ENCODE assay signal across 8 mouse cellular contexts in genomic region chr10:10557570-10558336, GRCm38 (mm10). TPM values are rescaled to one million over a fixed set of nuclear protein-coding genes. Genes with fewer than 3 reads are reported as not detected.
DNase-seq lines count a peak whose midpoint lies in the region; ATAC-seq lines count a peak whose summit lies in the region.

Gene Rab32, minus strand, starts transcription at chr10:10558265.

- H3K4me3 ChIP-seq in forebrain, embryonic 11.5 days (ENCODE audit: low read depth, low read length): peak within 1 kb of the TSS; percentile 62
- peak within 1 kb of the TSS; percentile 76 for H3K4me3 ChIP-seq in heart, embryonic 15.5 days
- peak within 1 kb of the TSS; percentile 60 for H3K4me3 ChIP-seq in liver, embryonic 12.5 days

- peak within 1 kb of the TSS; percentile 66 for H3K9ac ChIP-seq in forebrain, embryonic 11.5 days (ENCODE audit: low read length)
- peak within 1 kb of the TSS; percentile 59 for H3K9ac ChIP-seq in heart, embryonic 15.5 days
- peak within 1 kb of the TSS; percentile 62 for H3K9ac ChIP-seq in liver, embryonic 12.5 days

- H3K9me3 ChIP-seq in forebrain, embryonic 11.5 days (ENCODE audit: control insufficient read depth, low read length): no peaks in the 10 kb centered on the region
- no peaks in the 10 kb centered on the region for H3K9me3 ChIP-seq in heart, embryonic 15.5 days (replicated peaks)
- no peaks in the 10 kb centered on the region for H3K9me3 ChIP-seq in liver, embryonic 12.5 days (replicated peaks)

- no peak within 1 kb of the TSS for H3K27ac ChIP-seq in forebrain, embryonic 11.5 days (ENCODE audit: low read depth, low read length)
- H3K27ac ChIP-seq in heart, embryonic 15.5 days: peak within 1 kb of the TSS; percentile 54
- no peak within 1 kb of the TSS for H3K27ac ChIP-seq in liver, embryonic 12.5 days

- no peaks in the 10 kb centered on the region for H3K27me3 ChIP-seq in forebrain, embryonic 11.5 days (ENCODE audit: control insufficient read depth, insufficient read depth, low read length)
- no peaks in the 10 kb centered on the region for H3K27me3 ChIP-seq in heart, embryonic 15.5 days
- no peaks in the 10 kb centered on the region for H3K27me3 ChIP-seq in liver, embryonic 12.5 days (replicated peaks)
- H3K27me3 ChIP-seq in splenic B cell, adult 2 months (ENCODE audit: control insufficient read depth, insufficient read depth, low read length, poor library complexity, severe bottlenecking): no peaks in the 10 kb centered on the region

- H3K36me3 ChIP-seq in forebrain, embryonic 11.5 days (ENCODE audit: control insufficient read depth, insufficient read depth, low read length): no peaks in the 10 kb centered on the region
- H3K36me3 ChIP-seq in heart, embryonic 15.5 days: no peaks in the 10 kb centered on the region
- H3K36me3 ChIP-seq in liver, embryonic 12.5 days: no peaks in the 10 kb centered on the region
- no peaks in the 10 kb centered on the region for H3K36me3 ChIP-seq in splenic B cell, adult 2 months (ENCODE audit: control insufficient read depth, insufficient read depth, low read length, poor library complexity, severe bottlenecking)

- H3K4me1 ChIP-seq in forebrain, embryonic 11.5 days (replicated peaks; ENCODE audit: control insufficient read depth, insufficient read depth, low read length): 0 out of 2 replicates have a peak, but pooled peaks cover 1% of the 10 kb centered on the region
- H3K4me1 ChIP-seq in heart, embryonic 15.5 days (replicated peaks): peaks cover 6% of the 10 kb centered on the region; the same call in 1 of the 2 replicates
- no peaks in the 10 kb centered on the region for H3K4me1 ChIP-seq in liver, embryonic 12.5 days

- peak; percentile 99 for ATAC-seq in forebrain, embryonic 11.5 days (replicated peaks; ENCODE audit: low FRiP score)
- peak; percentile 94 for ATAC-seq in heart, embryonic 15.5 days (replicated peaks; ENCODE audit: insufficient number of reproducible peaks, insufficient read depth, low FRiP score, low read depth)
- peak; percentile 93 for ATAC-seq in liver, embryonic 12.5 days

- WGBS in forebrain, embryonic 11.5 days: under 1% methylated on average over 51 of the region's 51 CpGs
- WGBS in heart, embryonic 15.5 days: under 1% methylated on average over 51 of the region's 51 CpGs
- whole genome bisulfite sequencing in liver, embryonic 12.5 days (ENCODE audit: insufficient replicate concordance): under 1% methylated on average over 51 of the region's 51 CpGs

- peak within 1 kb of the TSS; percentile 86 for H3K4me2 ChIP-seq in forebrain, embryonic 11.5 days (ENCODE audit: low read depth, low read length, severe bottlenecking)
- peak within 1 kb of the TSS; percentile 94 for H3K4me2 ChIP-seq in heart, embryonic 15.5 days
- peak within 1 kb of the TSS; percentile 82 for H3K4me2 ChIP-seq in liver, embryonic 12.5 days

- peak; percentile 88 for DNase-seq in CD4-positive, CD25-positive, alpha-beta regulatory T cell, adult 2 months (ENCODE audit: low read depth, low spot score)
- peak; percentile 63 for DNase-seq in c-Kit-positive CD71-positive TER-119-negative erythroid progenitor cells, embryonic 14.5 days (ENCODE audit: low read depth)
- peak; percentile 95 for DNase-seq in forebrain, embryonic 11.5 days (ENCODE audit: low spot score)
- DNase-seq in kidney, postnatal 14 days: peak; percentile 93
- DNase-seq in naive thymus-derived CD4-positive, alpha-beta T cell, adult 2 months (ENCODE audit: low read depth): peak; percentile 81
- peak; percentile 83 for DNase-seq in splenic B cell, adult 2 months (ENCODE audit: low read depth, low spot score)

RNA-seq across cellular contexts. Expression of gene Rab32, which starts in this region (rescaled TPM):
- 10.5 TPM in 2 replicates for polyA plus RNA-seq in forebrain, embryonic 11.5 days (2014; fragmentation: Nextera tagmentation; extraction: Ambion mirVana)
- 7.0 and 12.7 TPM in 2 replicates for polyA plus RNA-seq in heart, embryonic 15.5 days (2015; fragmentation: Nextera tagmentation; extraction: Ambion mirVana)
- 18.7 and 19.6 TPM in 2 replicates for polyA plus RNA-seq in liver, embryonic 12.5 days (2016; fragmentation: Nextera tagmentation; extraction: Ambion mirVana)
